7 mouse cellular contexts compared by ENCODE assay signal in the genomic region with DNA sequence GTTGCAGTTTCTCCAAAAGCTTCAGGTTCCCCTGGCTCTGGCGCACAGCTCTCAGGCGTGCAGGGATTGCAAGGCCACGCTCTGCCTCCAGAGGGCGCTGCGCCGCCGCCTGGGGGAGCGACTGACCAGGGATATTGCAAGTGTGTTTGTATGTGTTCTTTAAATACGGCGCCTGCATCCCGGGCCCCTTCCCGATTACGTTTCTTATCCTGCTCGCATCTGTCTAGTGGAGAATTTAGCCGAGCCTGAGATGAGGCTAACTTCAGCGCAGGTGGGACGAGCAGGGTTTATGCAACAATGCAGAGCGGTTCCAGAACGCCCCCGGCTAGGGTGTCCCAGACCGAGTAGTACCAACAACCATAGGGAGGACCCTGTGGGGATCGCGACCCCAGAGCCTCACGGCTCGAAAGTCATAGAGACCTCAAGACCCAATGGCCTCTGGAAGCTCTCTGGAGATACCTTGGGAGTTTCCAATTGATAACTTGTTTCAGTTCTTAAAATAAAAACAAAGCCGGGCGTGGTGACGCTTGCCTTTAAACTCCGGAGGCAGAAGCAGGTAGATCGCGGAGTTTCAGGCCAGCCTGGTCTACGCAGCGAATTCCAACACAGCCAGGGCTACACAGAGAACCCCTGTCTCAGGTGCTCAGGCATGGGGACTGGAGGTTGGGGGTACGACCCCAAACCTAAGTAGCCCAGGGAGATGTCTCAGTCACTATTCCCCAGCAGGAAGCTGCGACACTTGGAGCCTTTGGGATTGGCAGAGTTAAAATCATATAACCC.
A peak's percentile ranks its signal among the peaks of the same experiment; 100 is the strongest.
DNase-seq lines count a peak whose midpoint lies in the region; ATAC-seq lines count a peak whose summit lies in the region.

No protein-coding gene starts in this region.

- peak overlapping the region; percentile 62 for H3K4me3 ChIP-seq in intestine, embryonic 16.5 days (ENCODE audit: low read length)
- peak overlapping the region; percentile 34 for H3K4me3 ChIP-seq in limb, embryonic 11.5 days (ENCODE audit: low read depth, low read length)
- peak overlapping the region; percentile 53 for H3K4me3 ChIP-seq in midbrain, embryonic 13.5 days (replicated peaks)

- peak; percentile 91 for DNase-seq in adrenal gland, postnatal 14 days
- DNase-seq in embryo, embryonic 9.5 days (ENCODE audit: extremely low spot score) = peak; percentile 94
- peak; percentile 79 to 84 for DNase-seq in gastrocnemius, postnatal 4 days (ENCODE audit: low spot score in 2 of 2)
- DNase-seq in limb, embryonic 11.5 days (ENCODE audit: low spot score) = peak; percentile 98
- DNase-seq in spleen, adult 12 weeks (ENCODE audit: low spot score) = peak; percentile 81

- no peak overlapping the region for H3K27ac ChIP-seq in intestine, embryonic 16.5 days (ENCODE audit: low read length)
- H3K27ac ChIP-seq in limb, embryonic 11.5 days (replicated peaks; ENCODE audit: low read depth, low read length) = no peak overlapping the region
- H3K27ac ChIP-seq in midbrain, embryonic 13.5 days = no peak overlapping the region

- H3K36me3 ChIP-seq in intestine, embryonic 16.5 days (ENCODE audit: control insufficient read depth, insufficient read depth, low read length) = no peaks in the 10 kb centered on the region
- H3K36me3 ChIP-seq in limb, embryonic 11.5 days (ENCODE audit: control insufficient read depth, insufficient read depth, low read length) = no peaks in the 10 kb centered on the region
- H3K36me3 ChIP-seq in midbrain, embryonic 13.5 days = no peaks in the 10 kb centered on the region

- whole genome bisulfite sequencing in intestine, embryonic 16.5 days = under 1% methylated on average over 35 of the region's 35 CpGs
- under 1% methylated on average over 35 of the region's 35 CpGs for WGBS in limb, embryonic 11.5 days
- whole genome bisulfite sequencing in midbrain, embryonic 13.5 days = under 1% methylated on average over 35 of the region's 35 CpGs

- H3K27me3 ChIP-seq in intestine, embryonic 16.5 days (replicated peaks; ENCODE audit: control insufficient read depth, insufficient read depth, low read length) = no peaks in the 10 kb centered on the region
- peaks cover 3% of the 10 kb centered on the region; the same call in 1 of the 2 replicates for H3K27me3 ChIP-seq in limb, embryonic 11.5 days (ENCODE audit: control insufficient read depth, insufficient read depth, low read length)
- peaks cover 9% of the 10 kb centered on the region; the same call in 1 of the 2 replicates for H3K27me3 ChIP-seq in midbrain, embryonic 13.5 days

- peaks cover 17% of the 10 kb centered on the region for H3K4me1 ChIP-seq in intestine, embryonic 16.5 days (ENCODE audit: control insufficient read depth, insufficient read depth, low read length)
- peaks cover 10% of the 10 kb centered on the region for H3K4me1 ChIP-seq in limb, embryonic 11.5 days (ENCODE audit: control insufficient read depth, insufficient read depth, low read length)
- H3K4me1 ChIP-seq in midbrain, embryonic 13.5 days (replicated peaks) = peaks cover 14% of the 10 kb centered on the region

- H3K4me2 ChIP-seq in intestine, embryonic 16.5 days (ENCODE audit: low read depth, low read length) = peak overlapping the region; percentile 95
- peak overlapping the region; percentile 59 for H3K4me2 ChIP-seq in limb, embryonic 11.5 days (ENCODE audit: low read depth, severe bottlenecking)
- peak overlapping the region; percentile 90 for H3K4me2 ChIP-seq in midbrain, embryonic 13.5 days (replicated peaks)

- no peaks in the 10 kb centered on the region for H3K9me3 ChIP-seq in intestine, embryonic 16.5 days (ENCODE audit: control insufficient read depth, low read length)
- H3K9me3 ChIP-seq in limb, embryonic 11.5 days (ENCODE audit: control insufficient read depth, low read length) = no peaks in the 10 kb centered on the region
- H3K9me3 ChIP-seq in midbrain, embryonic 13.5 days = no peaks in the 10 kb centered on the region

- ATAC-seq in intestine, embryonic 16.5 days = peak; percentile 87
- peak; percentile 73; the same call in 1 of the 2 replicates for ATAC-seq in limb, embryonic 11.5 days (ENCODE audit: insufficient number of reproducible peaks, low FRiP score, low TSS enrichment, low read depth)
- ATAC-seq in midbrain, embryonic 13.5 days = peak; percentile 88

- H3K9ac ChIP-seq in intestine, embryonic 16.5 days (ENCODE audit: low read depth, low read length) = peak overlapping the region; percentile 71
- peak overlapping the region; percentile 8; the same call in 1 of the 2 replicates for H3K9ac ChIP-seq in limb, embryonic 11.5 days (ENCODE audit: low read length)
- peak overlapping the region; percentile 56 for H3K9ac ChIP-seq in midbrain, embryonic 13.5 days (replicated peaks)

Comparison
In these comparisons a context has a peak if more than half of its experiments do, and no peak if none do; other contexts are left out.
1. H3K9ac ChIP-seq: peak in every context shown above with its lines; median percentile 71 in intestine, embryonic 16.5 days; 56 in midbrain, embryonic 13.5 days; 8 in limb, embryonic 11.5 days.